22 mouse cellular contexts compared by ENCODE assay signal in genomic region chr9:14031358-14032047, GRCm38 (mm10).
DNase-seq lines count a peak whose midpoint lies in the region; ATAC-seq lines count a peak whose summit lies in the region.
"Had no signal": no experiment of that assay in that cellular context is flagged by ENCODE, and none has a peak within 500 bp of the region (broad histone marks: within the 10 kb centered on the region; RNA-seq: fewer than 3 reads in every experiment).

No protein-coding gene starts in this region.

- H3K27ac ChIP-seq in forebrain, embryonic 13.5 days, result no peak overlapping the region
- no peak overlapping the region for H3K27ac ChIP-seq in forebrain, embryonic 11.5 days (ENCODE audit: low read depth, low read length)
- no peak overlapping the region for H3K27ac ChIP-seq in neural tube, embryonic 12.5 days
- 0 out of 2 replicates have a peak overlapping the region, but pooled peaks have one; percentile 15 for H3K27ac ChIP-seq in midbrain, embryonic 15.5 days
- H3K27ac ChIP-seq: embryonic facial prominence, embryonic 12.5 days; heart, adult 2 months; heart, embryonic 15.5 days; kidney, postnatal 0 days; limb, embryonic 12.5 days; liver, embryonic 12.5 days; lung, embryonic 15.5 days had no signal

- H3K4me1 ChIP-seq in forebrain, embryonic 13.5 days, result peaks cover 16% of the 10 kb centered on the region
- H3K4me1 ChIP-seq in forebrain, embryonic 11.5 days (replicated peaks; ENCODE audit: control insufficient read depth, insufficient read depth, low read length), result no peaks in the 10 kb centered on the region
- H3K4me1 ChIP-seq in neural tube, embryonic 12.5 days, result no peaks in the 10 kb centered on the region
- H3K4me1 ChIP-seq in midbrain, embryonic 15.5 days, result peaks cover 5% of the 10 kb centered on the region; the same call in 1 of the 2 replicates
- H3K4me1 ChIP-seq: heart, embryonic 15.5 days; limb, embryonic 12.5 days; liver, embryonic 12.5 days had no signal

- H3K4me2 ChIP-seq in forebrain, embryonic 13.5 days, result no peak overlapping the region
- no peak overlapping the region for H3K4me2 ChIP-seq in forebrain, embryonic 11.5 days (ENCODE audit: low read depth, low read length, severe bottlenecking)
- H3K4me2 ChIP-seq in neural tube, embryonic 12.5 days (replicated peaks), result no peak overlapping the region
- H3K4me2 ChIP-seq in midbrain, embryonic 15.5 days, result no peak overlapping the region
- H3K4me2 ChIP-seq: embryonic facial prominence, embryonic 12.5 days; heart, embryonic 15.5 days; limb, embryonic 12.5 days; liver, embryonic 12.5 days; lung, embryonic 15.5 days had no signal

- H3K9me3 ChIP-seq in forebrain, embryonic 13.5 days (replicated peaks), result no peaks in the 10 kb centered on the region
- H3K9me3 ChIP-seq in forebrain, embryonic 11.5 days (ENCODE audit: control insufficient read depth, low read length), result no peaks in the 10 kb centered on the region
- no peaks in the 10 kb centered on the region for H3K9me3 ChIP-seq in neural tube, embryonic 12.5 days
- H3K9me3 ChIP-seq in midbrain, embryonic 15.5 days, result no peaks in the 10 kb centered on the region
- H3K9me3 ChIP-seq: embryonic facial prominence, embryonic 12.5 days; G1E; heart, embryonic 15.5 days; limb, embryonic 12.5 days; liver, embryonic 12.5 days; lung, embryonic 15.5 days had no signal

- WGBS in forebrain, embryonic 13.5 days, result 20% methylated on average over 6 of the region's 6 CpGs
- 37% methylated on average over 6 of the region's 6 CpGs for WGBS in forebrain, embryonic 11.5 days
- WGBS in neural tube, embryonic 12.5 days, result 62% methylated on average over 6 of the region's 6 CpGs
- 42% methylated on average over 6 of the region's 6 CpGs for WGBS in midbrain, embryonic 15.5 days

- H3K9ac ChIP-seq in forebrain, embryonic 13.5 days, result no peak overlapping the region
- H3K9ac ChIP-seq in forebrain, embryonic 11.5 days (ENCODE audit: low read length), result no peak overlapping the region
- no peak overlapping the region for H3K9ac ChIP-seq in neural tube, embryonic 12.5 days
- no peak overlapping the region for H3K9ac ChIP-seq in midbrain, embryonic 15.5 days
- H3K9ac ChIP-seq: embryonic facial prominence, embryonic 12.5 days; heart, embryonic 15.5 days; limb, embryonic 12.5 days; liver, embryonic 12.5 days; lung, embryonic 15.5 days had no signal

- H3K4me3 ChIP-seq in forebrain, embryonic 13.5 days, result no peak overlapping the region
- H3K4me3 ChIP-seq in forebrain, embryonic 11.5 days (ENCODE audit: low read depth, low read length), result no peak overlapping the region
- H3K4me3 ChIP-seq in neural tube, embryonic 12.5 days, result no peak overlapping the region
- H3K4me3 ChIP-seq in midbrain, embryonic 15.5 days, result no peak overlapping the region
- H3K4me3 ChIP-seq: embryonic facial prominence, embryonic 12.5 days; heart, adult 2 months; heart, embryonic 15.5 days; limb, embryonic 12.5 days; liver, embryonic 12.5 days; lung, embryonic 15.5 days had no signal

- H3K27me3 ChIP-seq in forebrain, embryonic 13.5 days, result no peaks in the 10 kb centered on the region
- H3K27me3 ChIP-seq in forebrain, embryonic 11.5 days (ENCODE audit: control insufficient read depth, insufficient read depth, low read length), result no peaks in the 10 kb centered on the region
- H3K27me3 ChIP-seq in neural tube, embryonic 12.5 days (replicated peaks), result no peaks in the 10 kb centered on the region
- no peaks in the 10 kb centered on the region for H3K27me3 ChIP-seq in midbrain, embryonic 15.5 days (replicated peaks)
- H3K27me3 ChIP-seq: embryonic facial prominence, embryonic 12.5 days; heart, embryonic 15.5 days; limb, embryonic 12.5 days; liver, embryonic 12.5 days; lung, embryonic 15.5 days had no signal

- H3K36me3 ChIP-seq in forebrain, embryonic 13.5 days (ENCODE audit: poor library complexity, severe bottlenecking), result no peaks in the 10 kb centered on the region
- no peaks in the 10 kb centered on the region for H3K36me3 ChIP-seq in forebrain, embryonic 11.5 days (ENCODE audit: control insufficient read depth, insufficient read depth, low read length)
- no peaks in the 10 kb centered on the region for H3K36me3 ChIP-seq in neural tube, embryonic 12.5 days
- H3K36me3 ChIP-seq in midbrain, embryonic 15.5 days (replicated peaks), result no peaks in the 10 kb centered on the region
- H3K36me3 ChIP-seq: embryonic facial prominence, embryonic 12.5 days; G1E; heart, embryonic 15.5 days; limb, embryonic 12.5 days; liver, embryonic 12.5 days; lung, embryonic 15.5 days had no signal

- no peak for DNase-seq in forebrain, embryonic 11.5 days (ENCODE audit: low spot score)
- no peak for DNase-seq in neural tube, embryonic 10.5 days (ENCODE audit: extremely low spot score, low spot score)
- no peak for DNase-seq in cerebellum, postnatal 36 days
- no peak for DNase-seq in thymus, postnatal 10 days (ENCODE audit: low spot score in 2 of 2)
- DNase-seq in thymus, postnatal 14 days, result no peak
- DNase-seq: adrenal gland, postnatal 36 days; cerebellum, adult 2 months; gastrocnemius, postnatal 14 days; heart, adult 2 months; heart, postnatal 4 days; kidney, adult 18-20 months; lung, postnatal 4 days had no signal

- ATAC-seq in forebrain, embryonic 13.5 days, result peak; percentile 82
- ATAC-seq in forebrain, embryonic 11.5 days (replicated peaks; ENCODE audit: low FRiP score), result no peak
- peak; percentile 79 for ATAC-seq in neural tube, embryonic 12.5 days (ENCODE audit: low FRiP score, low read depth)
- ATAC-seq in midbrain, embryonic 15.5 days (replicated peaks), result peak; percentile 86
- ATAC-seq: liver, embryonic 12.5 days had no signal
